Mouse (Mus musculus): ENCODE measurements at regions not wholly inside any gene's neighbourhood (a gene's known extent, or its start where the extent isn't known, plus 50 kb on each side); places are given as distances from the start of the nearest gene placed in this dataset.
A peak's percentile ranks its signal among the peaks of the same experiment; 100 is the strongest.

DNA sequence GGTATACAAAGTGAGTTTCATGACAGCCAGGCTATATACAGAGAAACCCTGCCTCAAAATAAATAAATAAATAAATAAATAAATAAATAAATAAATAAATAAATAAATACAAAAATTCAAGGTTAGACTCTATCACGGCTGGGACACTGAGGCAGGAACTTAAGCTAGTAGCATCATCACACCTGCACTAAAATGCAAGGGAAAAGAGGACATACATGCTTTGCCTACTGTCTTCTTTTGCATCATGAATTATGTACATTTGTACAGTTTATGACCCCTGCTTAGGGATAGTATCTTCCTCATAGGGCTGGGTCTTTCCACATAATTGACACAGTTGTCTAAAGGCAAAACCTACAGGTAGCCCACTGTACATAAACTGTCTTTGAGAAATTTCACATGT lies 252.5 kb downstream of the Tpm3-rs7 start:
- DNase-seq (ENCODE audit: low spot score): no peak

DNA sequence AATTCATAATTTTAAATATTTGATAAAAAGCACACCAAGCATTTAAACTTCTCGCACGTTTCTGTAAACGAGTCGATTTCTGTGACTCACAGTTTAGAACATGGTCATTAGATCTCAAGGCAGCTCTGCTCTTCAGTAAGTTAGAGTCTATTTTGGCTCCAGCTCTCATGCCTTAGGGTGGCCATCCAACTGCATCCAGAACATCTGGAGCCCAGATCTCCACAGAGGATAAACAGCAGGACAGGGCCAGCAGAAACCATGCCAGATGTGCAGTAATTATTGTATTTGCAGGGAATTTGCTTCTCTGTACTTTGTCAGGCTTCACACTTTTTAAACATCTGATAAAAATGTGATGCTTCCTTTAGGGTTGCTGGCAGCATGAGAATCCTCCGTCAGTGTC lies 276.4 kb downstream of the Tpm3-rs7 start:
- DNase-seq (ENCODE audit: low spot score): peak; percentile 44

DNA sequence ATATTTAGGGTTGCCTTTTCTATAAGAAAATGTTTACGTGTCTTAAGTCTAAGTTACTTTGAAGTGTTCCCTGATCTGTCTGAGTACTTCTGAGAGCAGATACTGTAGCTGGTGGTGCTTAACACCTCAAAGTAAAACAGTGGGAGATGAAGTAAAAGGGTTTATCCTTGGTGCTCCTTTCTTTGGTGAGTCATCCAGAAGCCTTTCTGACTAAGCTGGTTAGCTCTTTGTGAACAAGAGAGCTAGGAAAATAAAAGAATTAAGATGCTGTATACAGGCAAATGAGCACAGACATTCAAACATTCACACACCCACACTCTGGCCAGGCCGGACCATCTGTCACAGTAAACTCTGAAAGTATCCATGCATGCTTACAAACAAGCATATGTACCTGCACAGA lies 312.7 kb downstream of the Tpm3-rs7 start:
- DNase-seq (ENCODE audit: low spot score): no peak

DNA sequence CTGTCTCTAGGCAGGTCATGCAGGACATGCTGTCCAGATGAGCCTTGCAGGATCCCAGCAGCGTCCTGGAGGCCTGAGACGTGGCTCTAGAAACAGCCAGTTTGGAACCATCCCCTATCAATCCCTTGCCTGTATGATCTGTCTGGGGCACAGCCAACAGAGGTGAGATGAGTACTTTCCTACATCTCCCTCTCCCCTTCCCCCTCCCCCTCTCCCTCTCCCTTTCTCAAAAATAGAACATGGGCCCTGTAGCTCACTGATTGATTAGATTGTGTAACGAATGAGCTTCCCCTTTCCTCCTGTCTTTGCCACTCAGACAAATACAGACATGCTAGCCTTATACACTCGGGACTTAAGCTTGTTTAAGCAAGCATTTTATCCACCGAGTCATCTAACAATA lies 336.9 kb downstream of the Tpm3-rs7 start:
- DNase-seq (ENCODE audit: low spot score): no peak

DNA sequence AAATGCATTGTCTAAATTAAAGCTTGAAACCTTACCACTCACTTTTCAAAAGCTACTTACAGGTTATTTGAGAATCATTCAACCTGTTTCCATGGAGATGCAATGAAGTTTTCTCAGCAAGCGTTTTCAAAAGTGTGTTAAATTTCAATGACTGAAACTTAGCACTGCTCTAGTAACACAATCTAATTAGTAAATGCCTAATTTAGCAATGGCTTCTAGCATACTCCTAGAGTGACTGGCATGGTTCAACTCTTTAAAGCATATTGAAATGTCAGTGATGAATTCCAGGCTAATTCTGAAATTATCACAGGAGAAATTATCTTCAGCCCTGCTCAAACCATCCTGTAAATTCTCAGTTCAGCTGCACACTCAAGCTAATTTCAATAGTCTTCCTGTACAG lies 342.5 kb downstream of the Tpm3-rs7 start:
- DNase-seq (ENCODE audit: low spot score): no peak

DNA sequence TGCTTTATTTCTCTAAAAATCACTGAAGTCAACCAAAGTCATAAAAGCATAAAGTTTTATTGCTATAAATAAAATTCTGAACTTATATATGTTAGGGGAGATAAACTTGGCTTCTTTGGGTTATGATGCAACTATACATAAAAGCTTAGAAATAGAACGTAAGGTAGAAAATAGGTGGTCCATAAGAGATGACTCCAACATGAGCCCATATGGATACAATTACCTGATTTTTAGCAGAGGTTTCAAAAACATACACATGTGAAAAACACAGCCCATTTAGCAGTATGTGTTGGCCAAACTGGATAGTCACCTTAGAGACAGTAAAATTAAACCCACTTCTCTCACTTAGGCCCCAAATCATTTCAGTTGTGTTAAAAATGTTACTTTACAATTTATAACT lies 354.3 kb downstream of the Tpm3-rs7 start:
- DNase-seq (ENCODE audit: low spot score): no peak

DNA sequence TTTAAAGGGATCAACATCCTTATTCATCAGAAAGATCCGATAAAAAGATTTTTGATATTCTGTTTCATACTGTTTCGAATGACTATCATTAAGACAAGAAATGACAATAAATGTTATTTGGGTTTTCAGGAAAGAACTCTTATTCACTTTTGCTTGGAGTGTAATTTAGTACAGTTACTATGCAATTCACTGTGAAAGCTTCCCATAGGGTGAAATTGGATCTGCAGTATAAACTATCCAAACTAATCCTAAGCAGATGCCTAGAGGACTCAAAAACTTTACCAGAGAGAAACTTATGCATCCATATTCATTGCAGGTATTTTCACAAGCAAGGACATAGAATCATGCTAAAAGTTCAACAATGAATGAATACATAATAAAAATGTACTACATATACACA lies 355.0 kb downstream of the Tpm3-rs7 start:
- no peak for DNase-seq (ENCODE audit: low spot score)

DNA sequence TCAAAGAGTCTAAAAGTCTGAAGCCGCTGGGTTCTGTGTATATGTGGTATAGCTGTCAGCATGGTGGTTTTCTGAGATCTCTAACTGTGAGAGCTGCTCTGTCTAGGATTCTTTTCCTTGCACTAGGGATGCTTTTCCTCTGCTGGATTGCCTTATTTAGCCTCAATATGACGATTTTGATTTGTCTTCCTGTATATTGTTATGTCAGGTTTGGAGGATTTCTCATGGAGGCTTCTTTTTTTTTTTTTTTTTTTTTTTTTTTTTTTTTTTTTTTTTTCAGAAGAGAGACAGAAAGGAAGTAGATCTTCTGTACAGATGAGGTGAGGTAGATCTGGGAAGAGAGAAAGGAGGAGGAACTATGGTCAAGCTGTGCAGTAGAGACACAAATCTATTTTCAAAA lies 396.5 kb downstream of the Tpm3-rs7 start:
- no peak for DNase-seq (ENCODE audit: low spot score)

Data from embryo, embryonic 10 days (tissue).